Mouse (Mus musculus) G1E (cell line): ENCODE results near the gene Nsl1.

Source experiments
- CTCF ChIP-seq: IDR thresholded peaks from 2 replicates; pipeline ENCODE4 v1.5.1; 2012; ENCODE audit warnings: low read depth, low read length, inconsistent platforms, mixed read lengths
- GATA1 ChIP-seq: IDR thresholded peaks from 2 replicates; pipeline ENCODE4 v1.6.1; 2012; ENCODE audit warnings: borderline replicate concordance, low read length, inconsistent platforms, mixed read lengths
- TAL1 ChIP-seq: conservative IDR thresholded peaks from 2 replicates; pipeline ENCODE4 v1.6.1; 2012; ENCODE audit warnings: low read depth, low read length, inconsistent platforms, mixed read lengths

DNA sequence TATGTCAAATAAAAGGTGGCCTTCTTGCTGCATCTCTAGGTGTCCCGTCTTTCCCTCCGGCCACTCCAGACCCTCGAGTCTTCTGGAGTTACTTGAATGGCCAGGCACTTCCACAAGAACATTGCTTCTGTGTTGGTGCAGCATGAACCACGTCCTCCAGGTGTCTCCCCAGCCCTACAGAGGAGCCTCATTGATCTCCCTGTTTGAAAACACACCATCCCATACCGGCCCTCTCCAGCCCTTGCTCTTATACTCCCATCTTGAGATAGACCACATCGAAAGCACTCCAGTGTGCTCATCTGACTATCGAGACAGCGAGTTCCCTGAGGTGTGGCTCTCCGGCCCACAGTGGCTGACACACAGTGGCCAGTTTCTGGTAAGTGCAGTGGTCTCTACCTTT lies 32.2 kb downstream of the Nsl1 start:
- no peak for TF ChIP-seq CTCF
- no peak for TF ChIP-seq GATA1
- TF ChIP-seq TAL1, result no peak
